Mouse (Mus musculus): Measurements from ENCODE around the gene Pcare. TPM values are rescaled to one million over a fixed set of nuclear protein-coding genes. Genes with fewer than 3 reads are reported as not detected.

The Pcare gene
- polyA plus RNA-seq, 1 experiment from 2014 or later, result not detected

DNA sequence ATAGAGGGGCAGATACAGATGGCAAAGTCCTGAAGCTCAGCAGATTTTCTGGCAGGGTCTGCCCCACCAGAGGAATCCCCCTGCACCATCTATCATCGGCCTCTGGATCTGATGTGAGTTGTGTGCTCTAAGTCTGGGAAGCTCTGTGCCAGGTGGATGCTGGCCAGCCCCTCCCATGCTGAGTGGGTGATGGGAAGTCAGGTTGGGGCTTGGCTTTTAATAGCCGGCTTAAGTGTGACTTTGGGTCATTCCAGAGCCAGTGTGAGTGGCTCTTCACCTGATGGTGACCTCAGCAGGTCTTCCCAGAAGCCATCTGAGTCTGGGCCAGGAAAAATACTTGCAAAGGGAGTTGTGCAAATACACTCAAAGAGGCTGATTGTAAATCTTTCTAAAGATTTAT is 22.0 kb downstream of the Pcare start:
- H3K36me3 ChIP-seq, result no peaks in the 10 kb centered on the region
- H3K27ac ChIP-seq, result no peak overlapping the region
- no peaks in the 10 kb centered on the region for H3K4me1 ChIP-seq
- 0 out of 2 replicates have a peak, but pooled peaks cover 4% of the 10 kb centered on the region for H3K9me3 ChIP-seq
- ATAC-seq (ENCODE audit: insufficient number of reproducible peaks, insufficient read depth, low FRiP score, low TSS enrichment), result no peak
- no peak overlapping the region for H3K4me3 ChIP-seq
- 74% methylated on average over 2 of the region's 2 CpGs for WGBS
- no peak overlapping the region for H3K4me2 ChIP-seq (replicated peaks)
- no peaks in the 10 kb centered on the region for H3K27me3 ChIP-seq
- H3K9ac ChIP-seq, result no peak overlapping the region

DNA sequence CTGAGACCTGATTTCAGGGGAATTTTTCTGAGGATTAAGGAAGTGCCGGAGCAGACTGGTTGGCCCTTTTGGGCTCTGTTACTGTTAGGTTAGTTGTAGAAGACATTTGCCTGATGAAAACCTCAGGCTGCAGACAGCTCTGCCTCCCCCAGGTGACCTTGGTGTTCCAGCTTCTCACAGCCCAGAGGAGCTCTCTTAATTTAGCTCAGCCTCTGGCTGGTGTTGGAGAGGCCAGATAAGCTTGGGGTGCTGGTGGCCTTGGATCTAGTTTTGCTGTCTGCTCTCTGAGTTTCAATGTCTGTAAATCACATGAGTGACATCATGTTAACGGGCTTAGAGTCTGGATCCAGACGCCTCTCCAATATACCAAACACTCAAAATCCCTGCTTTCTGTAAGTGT is 31.7 kb downstream of the Pcare start:
- H3K9ac ChIP-seq, result no peak overlapping the region
- no peak for ATAC-seq (ENCODE audit: insufficient number of reproducible peaks, insufficient read depth, low FRiP score, low TSS enrichment)
- 73% methylated on average over 3 of the region's 3 CpGs for WGBS

DNA sequence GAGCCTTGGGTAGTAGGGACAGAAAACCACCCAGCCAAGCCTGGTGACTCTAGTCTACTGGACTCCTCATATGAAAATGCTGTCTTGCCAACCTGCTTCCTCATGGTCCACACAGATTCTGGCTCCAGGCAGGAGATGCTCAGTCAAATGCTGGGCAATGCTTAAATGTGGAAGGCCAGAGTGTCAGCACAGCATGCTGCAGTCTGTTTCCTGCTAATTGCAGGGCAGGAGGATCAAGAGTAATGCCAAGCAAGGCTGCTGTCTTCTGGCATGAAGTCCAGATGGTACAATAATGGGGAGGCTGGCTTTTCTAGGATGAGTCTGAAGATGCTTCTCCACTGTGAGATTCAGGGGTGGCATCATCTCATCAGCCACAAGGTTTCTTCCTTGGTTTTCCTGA is 32.3 kb downstream of the Pcare start:
- Histone ChIP-seq H3K4me2 (replicated peaks) (no peak overlapping the region), H3K4me1 (no peaks in the 10 kb centered on the region), H3K9me3 (no peaks in the 10 kb centered on the region), H3K9ac (no peak overlapping the region), H3K36me3 (no peaks in the 10 kb centered on the region), H3K27ac (no peak overlapping the region), H3K4me3 (no peak overlapping the region), H3K27me3 (no peaks in the 10 kb centered on the region)
- ATAC-seq (ENCODE audit: insufficient number of reproducible peaks, insufficient read depth, low FRiP score, low TSS enrichment), result no peak

More for the DNA sequence above, 31.7 kb downstream of the Pcare start:
- Histone ChIP-seq H3K4me1 (no peaks in the 10 kb centered on the region), H3K4me3 (no peak overlapping the region), H3K27me3 (no peaks in the 10 kb centered on the region), H3K36me3 (no peaks in the 10 kb centered on the region), H3K27ac (no peak overlapping the region), H3K4me2 (replicated peaks) (no peak overlapping the region), H3K9me3 (no peaks in the 10 kb centered on the region)

GRCm38 (mm10) chr17:71717881-71718625 is 34.6 kb downstream of the Pcare start:
- no peaks in the 10 kb centered on the region for H3K9me3 ChIP-seq
- H3K4me2 ChIP-seq (replicated peaks), result no peak overlapping the region
- no peaks in the 10 kb centered on the region for H3K27me3 ChIP-seq
- 91% methylated on average over 8 of the region's 8 CpGs for WGBS
- H3K36me3 ChIP-seq, result no peaks in the 10 kb centered on the region
- no peak overlapping the region for H3K9ac ChIP-seq
- H3K27ac ChIP-seq, result no peak overlapping the region
- no peak overlapping the region for H3K4me3 ChIP-seq
- H3K4me1 ChIP-seq, result no peaks in the 10 kb centered on the region
- no peak for ATAC-seq (ENCODE audit: insufficient number of reproducible peaks, insufficient read depth, low FRiP score, low TSS enrichment)

DNA sequence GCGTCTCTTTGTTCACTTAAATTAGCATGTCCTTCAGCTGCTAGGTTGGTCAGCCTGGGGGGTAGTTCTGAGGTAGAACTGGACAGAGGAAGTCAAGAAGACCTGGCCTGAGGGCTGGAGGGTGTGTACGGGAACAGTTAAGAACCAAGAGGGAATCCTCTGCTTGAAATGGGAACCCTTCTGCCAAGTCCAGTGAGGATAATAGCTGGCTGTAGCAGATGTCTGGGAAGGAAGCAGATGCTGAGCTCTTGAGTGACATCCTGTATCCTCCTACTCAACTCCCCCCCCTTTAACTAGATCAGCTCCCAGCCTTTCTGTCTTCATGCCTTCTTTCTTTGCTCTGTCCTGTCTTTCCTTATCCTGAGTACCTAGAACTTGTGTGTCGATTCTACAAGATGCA is 37.7 kb downstream of the Pcare start:
- WGBS, result 52% methylated on average over 3 of the region's 3 CpGs
- Histone ChIP-seq H3K27ac (no peak overlapping the region), H3K36me3 (no peaks in the 10 kb centered on the region), H3K4me2 (replicated peaks) (no peak overlapping the region), H3K9me3 (no peaks in the 10 kb centered on the region), H3K9ac (no peak overlapping the region), H3K4me3 (no peak overlapping the region), H3K27me3 (no peaks in the 10 kb centered on the region), H3K4me1 (no peaks in the 10 kb centered on the region)
- ATAC-seq (ENCODE audit: insufficient number of reproducible peaks, insufficient read depth, low FRiP score, low TSS enrichment), result no peak

GRCm38 (mm10) chr17:71712279-71712678 is 40.4 kb downstream of the Pcare start:
- H3K4me1 ChIP-seq, result no peaks in the 10 kb centered on the region
- WGBS, result 84% methylated on average over 6 of the region's 6 CpGs
- no peak overlapping the region for H3K27ac ChIP-seq
- H3K36me3 ChIP-seq, result no peaks in the 10 kb centered on the region
- H3K27me3 ChIP-seq, result no peaks in the 10 kb centered on the region
- H3K4me2 ChIP-seq (replicated peaks), result no peak overlapping the region
- no peaks in the 10 kb centered on the region for H3K9me3 ChIP-seq
- ATAC-seq (ENCODE audit: insufficient number of reproducible peaks, insufficient read depth, low FRiP score, low TSS enrichment), result no peak
- no peak overlapping the region for H3K4me3 ChIP-seq
- H3K9ac ChIP-seq, result no peak overlapping the region

GRCm38 (mm10) chr17:71707715-71708114 is 45.0 kb downstream of the Pcare start:
- no peak for ATAC-seq (ENCODE audit: insufficient number of reproducible peaks, insufficient read depth, low FRiP score, low TSS enrichment)
- WGBS, result 56% methylated on average over 4 of the region's 4 CpGs
- H3K4me2 ChIP-seq (replicated peaks), result no peak overlapping the region
- no peaks in the 10 kb centered on the region for H3K4me1 ChIP-seq
- no peaks in the 10 kb centered on the region for H3K27me3 ChIP-seq
- H3K9ac ChIP-seq, result no peak overlapping the region
- H3K27ac ChIP-seq, result no peak overlapping the region
- H3K9me3 ChIP-seq, result no peaks in the 10 kb centered on the region
- no peaks in the 10 kb centered on the region for H3K36me3 ChIP-seq
- H3K4me3 ChIP-seq, result no peak overlapping the region

- WGBS, result 85% methylated on average over 14 of the region's 14 CpGs
These were observed 46.9 kb downstream of the Pcare start for GRCm38 (mm10) chr17:71705550-71706480.

GRCm38 (mm10) chr17:71705113-71705512 is 47.6 kb downstream of the Pcare start:
- ATAC-seq (ENCODE audit: insufficient number of reproducible peaks, insufficient read depth, low FRiP score, low TSS enrichment), result no peak
- WGBS, result 83% methylated on average over 1 of the region's 1 CpGs

More at GRCm38 (mm10) chr17:71705550-71706480, 46.9 kb downstream of the Pcare start:
- H3K36me3 ChIP-seq, result no peaks in the 10 kb centered on the region
- H3K4me2 ChIP-seq (replicated peaks), result no peak overlapping the region
- H3K9me3 ChIP-seq, result no peaks in the 10 kb centered on the region
- H3K4me1 ChIP-seq, result no peaks in the 10 kb centered on the region
- H3K27me3 ChIP-seq, result no peaks in the 10 kb centered on the region
- H3K9ac ChIP-seq, result no peak overlapping the region
- no peak overlapping the region for H3K27ac ChIP-seq
- H3K4me3 ChIP-seq, result no peak overlapping the region
- no peak for ATAC-seq (ENCODE audit: insufficient number of reproducible peaks, insufficient read depth, low FRiP score, low TSS enrichment)

GRCm38 (mm10) chr17:71698619-71698956 is 54.1 kb downstream of the Pcare start:
- H3K9ac ChIP-seq, result no peak overlapping the region
- H3K27ac ChIP-seq, result no peak overlapping the region
- 86% methylated on average over 11 of the region's 11 CpGs for WGBS
- 0 out of 2 replicates have a peak, but pooled peaks cover 3% of the 10 kb centered on the region for H3K4me1 ChIP-seq
- no peak for ATAC-seq (ENCODE audit: insufficient number of reproducible peaks, insufficient read depth, low FRiP score, low TSS enrichment)
- H3K4me3 ChIP-seq, result no peak overlapping the region
- H3K9me3 ChIP-seq, result no peaks in the 10 kb centered on the region
- no peak overlapping the region for H3K4me2 ChIP-seq (replicated peaks)
- no peaks in the 10 kb centered on the region for H3K36me3 ChIP-seq
- no peaks in the 10 kb centered on the region for H3K27me3 ChIP-seq

More at GRCm38 (mm10) chr17:71705113-71705512, 47.6 kb downstream of the Pcare start:
- Histone ChIP-seq H3K9ac (no peak overlapping the region), H3K4me3 (no peak overlapping the region), H3K36me3 (no peaks in the 10 kb centered on the region), H3K4me2 (replicated peaks) (no peak overlapping the region), H3K27me3 (no peaks in the 10 kb centered on the region), H3K9me3 (no peaks in the 10 kb centered on the region), H3K4me1 (no peaks in the 10 kb centered on the region), H3K27ac (no peak overlapping the region)

GRCm38 (mm10) chr17:71697896-71698618 is 54.6 kb downstream of the Pcare start:
- no peak overlapping the region for H3K9ac ChIP-seq
- 75% methylated on average over 11 of the region's 11 CpGs for WGBS
- H3K4me3 ChIP-seq, result no peak overlapping the region
- H3K36me3 ChIP-seq, result no peaks in the 10 kb centered on the region
- H3K4me1 ChIP-seq, result 0 out of 2 replicates have a peak, but pooled peaks cover 3% of the 10 kb centered on the region
- no peak for ATAC-seq (ENCODE audit: insufficient number of reproducible peaks, insufficient read depth, low FRiP score, low TSS enrichment)
- no peak overlapping the region for H3K4me2 ChIP-seq (replicated peaks)
- no peaks in the 10 kb centered on the region for H3K9me3 ChIP-seq
- H3K27me3 ChIP-seq, result no peaks in the 10 kb centered on the region
- no peak overlapping the region for H3K27ac ChIP-seq
